Mouse (Mus musculus) heart, embryonic 12.5 days (tissue): ENCODE data around the gene Htatip2. TPM values are rescaled to one million over a fixed set of nuclear protein-coding genes. Genes with fewer than 3 reads are reported as not detected.

Experiments used
- ATAC-seq: fragments of 200-750 bp; cut with Nextera tagmentation; 2 replicates; pipeline ENCODE4 v1.8.0; 2017; ENCODE audit warnings: moderate TSS enrichment, moderate library complexity; ENCODE audit not compliant: insufficient number of reproducible peaks, low FRiP score
- H3K27ac ChIP-seq: fragments of 300-500 bp; sonication (generic); 2 replicates; pipeline ENCODE4 v1.5.1; 2016; ENCODE audit warnings: mild to moderate bottlenecking, moderate library complexity; ENCODE audit not compliant: poor library complexity, severe bottlenecking
- H3K27me3 ChIP-seq: fragments of 300-500 bp; sonication (generic); replicated peaks from 2 replicates; pipeline ENCODE4 v1.6.1; 2016; ENCODE audit warnings: mild to moderate bottlenecking, moderate library complexity
- H3K36me3 ChIP-seq: fragments of 300-500 bp; sonication (generic); 2 replicates; pipeline ENCODE4 v1.6.1; 2016; ENCODE audit warnings: mild to moderate bottlenecking, moderate library complexity
- H3K4me1 ChIP-seq: fragments of 300-500 bp; sonication (generic); replicated peaks from 2 replicates; pipeline ENCODE4 v1.6.1; 2016; ENCODE audit warnings: mild to moderate bottlenecking
- H3K4me2 ChIP-seq: fragments of 300-500 bp; sonication (generic); 2 replicates; pipeline ENCODE4 v1.6.1; 2016; ENCODE audit warnings: mild to moderate bottlenecking, moderate library complexity
- H3K4me3 ChIP-seq: fragments of 300-500 bp; sonication (generic); 2 replicates; pipeline ENCODE4 v1.5.1; 2016; ENCODE audit warnings: mild to moderate bottlenecking
- H3K9ac ChIP-seq: fragments of 300-500 bp; sonication (generic); 2 replicates; pipeline ENCODE4 v1.6.1; 2016; ENCODE audit warnings: mild to moderate bottlenecking, moderate library complexity
- H3K9me3 ChIP-seq: fragments of 300-500 bp; sonication (generic); replicated peaks from 2 replicates; pipeline ENCODE4 v1.6.1; 2016; ENCODE audit warnings: mild to moderate bottlenecking, moderate library complexity
- WGBS: fragments of 180-500 bp; shearing (Covaris S2); methylation state at CpG from one replicate; pipeline ENCODE4 v1.1.7; 2016; 5-methylcytosine and 5-hydroxymethylcytosine counted together
- polyA plus RNA-seq: library from polyadenylated mRNA; unstranded; fragments of >200 nt; fragmentation: Nextera tagmentation; extraction: Ambion mirVana; gene quantifications from 2 replicates; pipeline ENCODE4 v1.2.1, GENCODE M21; 2016

Gene Htatip2
- polyA plus RNA-seq, 1 experiment from 2014 or later: 19.5 TPM

DNA sequence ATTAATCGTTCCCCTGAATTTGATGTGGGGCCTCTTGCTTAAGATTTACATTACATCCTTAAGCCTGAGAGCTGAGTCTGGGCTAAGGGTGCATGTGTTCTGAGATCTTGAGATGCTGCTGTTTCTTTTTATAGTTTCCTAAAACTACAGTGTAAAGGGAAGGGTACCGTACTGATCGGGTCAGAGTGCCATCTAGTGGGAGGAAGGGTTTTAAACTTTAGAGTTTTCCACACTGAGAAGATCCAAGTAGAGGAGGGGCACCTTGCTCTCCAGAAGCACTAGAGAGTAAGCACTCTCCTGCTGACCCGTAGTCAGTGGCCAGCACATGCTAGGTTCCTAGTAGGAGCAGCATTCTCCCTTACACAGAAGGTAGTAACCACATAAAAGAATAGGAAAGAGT lies 52.4 kb downstream of the Htatip2 start:
- Histone ChIP-seq H3K9me3 (no peaks in the 10 kb centered on the region), H3K27ac (no peak overlapping the region), H3K9ac (no peak overlapping the region), H3K4me1 (peaks cover 8% of the 10 kb centered on the region; the same call in 1 of the 2 replicates), H3K4me3 (no peak overlapping the region), H3K36me3 (peaks cover 34% of the 10 kb centered on the region), H3K27me3 (no peaks in the 10 kb centered on the region), H3K4me2 (no peak overlapping the region)
- WGBS: 52% methylated on average over 4 of the region's 4 CpGs
- ATAC-seq: no peak

DNA sequence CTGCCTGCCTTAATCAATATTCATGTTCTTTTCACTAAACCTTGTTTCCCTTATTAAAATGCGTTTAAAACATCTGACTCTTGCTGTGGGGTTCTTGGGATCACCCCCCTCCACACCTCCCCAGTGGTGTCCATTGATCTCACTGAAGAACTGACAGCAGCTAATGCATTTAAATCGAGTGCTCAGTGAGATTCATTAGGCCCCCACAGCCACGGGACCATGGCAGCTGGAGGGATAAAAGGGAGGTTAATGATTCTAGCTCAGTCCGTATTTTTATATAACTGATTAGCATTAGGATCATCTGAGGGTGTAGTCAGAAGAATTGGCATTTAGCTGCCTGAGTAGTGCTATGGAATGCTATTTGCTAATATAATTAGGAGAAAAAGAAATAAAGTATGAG lies 60.5 kb downstream of the Htatip2 start:
- ATAC-seq: no peak
- Histone ChIP-seq H3K4me1 (peaks cover 9% of the 10 kb centered on the region), H3K4me3 (no peak overlapping the region), H3K36me3 (peaks cover 30% of the 10 kb centered on the region), H3K27me3 (no peaks in the 10 kb centered on the region), H3K4me2 (no peak overlapping the region), H3K9ac (no peak overlapping the region), H3K27ac (no peak overlapping the region), H3K9me3 (no peaks in the 10 kb centered on the region)
- WGBS: 81% methylated on average over 4 of the region's 4 CpGs

GRCm38 (mm10) chr7:49821370-49821769 lies 62.5 kb downstream of the Htatip2 start:
- peaks cover 24% of the 10 kb centered on the region for H3K36me3 ChIP-seq
- 84% methylated on average over 1 of the region's 1 CpGs for WGBS
- H3K4me1 ChIP-seq: peaks cover 9% of the 10 kb centered on the region
- H3K27me3 ChIP-seq: no peaks in the 10 kb centered on the region
- H3K9ac ChIP-seq: no peak overlapping the region
- no peaks in the 10 kb centered on the region for H3K9me3 ChIP-seq
- H3K4me2 ChIP-seq: no peak overlapping the region
- H3K4me3 ChIP-seq: no peak overlapping the region
- H3K27ac ChIP-seq: no peak overlapping the region
- ATAC-seq: no peak

GRCm38 (mm10) chr7:49822028-49822427 lies 63.1 kb downstream of the Htatip2 start:
- Histone ChIP-seq H3K27ac (0 out of 2 replicates have a peak overlapping the region, but pooled peaks have one; percentile 8), H3K4me2 (no peak overlapping the region), H3K9me3 (no peaks in the 10 kb centered on the region)

More at GRCm38 (mm10) chr7:49822028-49822427, 63.1 kb downstream of the Htatip2 start:
- H3K4me1 ChIP-seq: peaks cover 9% of the 10 kb centered on the region
- peaks cover 30% of the 10 kb centered on the region for H3K36me3 ChIP-seq
- no peak overlapping the region for H3K4me3 ChIP-seq
- WGBS: 38% methylated on average over 2 of the region's 2 CpGs
- ATAC-seq: no peak
- H3K9ac ChIP-seq: no peak overlapping the region
- no peaks in the 10 kb centered on the region for H3K27me3 ChIP-seq

Other genes starting within 250 kb of the Htatip2 start
- gene Dbx1, start 122.3 kb upstream of the Htatip2 start, polyA plus RNA-seq: 0.20 TPM in 1 of 2 replicates, not detected in the other
- gene Prmt3, start 19.2 kb downstream of the Htatip2 start, polyA plus RNA-seq: 53.8 and 59.1 TPM in 2 replicates
- not detected in 2 replicates for gene Slc6a5, start 151.0 kb downstream of the Htatip2 start, polyA plus RNA-seq
- 0.50 and 0.59 TPM in 2 replicates for gene Nell1, start 215.7 kb downstream of the Htatip2 start, polyA plus RNA-seq